Mouse (Mus musculus) heart, postnatal 0 days (tissue): ENCODE results near the gene Arid1b. TPM values are rescaled to one million over a fixed set of nuclear protein-coding genes. Genes with fewer than 3 reads are reported as not detected.

Source experiments
- ATAC-seq: fragments of 200-750 bp; cut with Nextera tagmentation; 2 replicates; pipeline ENCODE4 v1.8.0; 2017; ENCODE audit warnings: low read depth, moderate number of reproducible peaks, moderate library complexity; ENCODE audit not compliant: insufficient read depth
- DNase-seq: peaks from one replicate; pipeline ENCODE4 v3.0.0-alpha.2; 2016; ENCODE audit warnings: low spot score
- H3K27ac ChIP-seq: fragments of 300-500 bp; sonication (generic); 2 replicates; pipeline ENCODE4 v1.5.1; 2014; ENCODE audit warnings: low read depth, mild to moderate bottlenecking
- H3K27me3 ChIP-seq: fragments of 300-500 bp; sonication (generic); 2 replicates; pipeline ENCODE4 v1.6.1; 2014; ENCODE audit warnings: low read length, mixed read lengths; ENCODE audit not compliant: control insufficient read depth, insufficient read depth
- H3K36me3 ChIP-seq: fragments of 300-500 bp; sonication (generic); replicated peaks from 2 replicates; pipeline ENCODE4 v1.6.1; 2014; ENCODE audit warnings: low read length, mixed read lengths; ENCODE audit not compliant: control insufficient read depth, insufficient read depth
- H3K4me1 ChIP-seq: fragments of 300-500 bp; sonication (generic); 2 replicates; pipeline ENCODE4 v1.6.1; 2014; ENCODE audit warnings: antibody characterized with exemption; ENCODE audit not compliant: control insufficient read depth, insufficient read depth
- H3K4me2 ChIP-seq: fragments of 300-500 bp; sonication (generic); 2 replicates; pipeline ENCODE4 v1.6.1; 2014; ENCODE audit warnings: low read depth, mild to moderate bottlenecking, low read length, moderate library complexity
- H3K4me3 ChIP-seq: fragments of 300-500 bp; sonication (generic); 2 replicates; pipeline ENCODE4 v1.5.1; 2014; ENCODE audit warnings: low read depth, low read length
- H3K9ac ChIP-seq: fragments of 300-500 bp; sonication (generic); replicated peaks from 2 replicates; pipeline ENCODE4 v1.6.1; 2014; ENCODE audit warnings: low read depth, low read length, mixed read lengths
- H3K9me3 ChIP-seq: fragments of 300-500 bp; sonication (generic); replicated peaks from 2 replicates; pipeline ENCODE4 v1.6.1; 2016; ENCODE audit warnings: low read length; ENCODE audit not compliant: control insufficient read depth
- CTCF ChIP-seq: IDR thresholded peaks from 2 replicates; pipeline ENCODE4 v1.5.1; 2016; ENCODE audit warnings: antibody characterized with exemption, control low read depth, low read depth
- EP300 ChIP-seq: IDR thresholded peaks from 2 replicates; pipeline ENCODE4 v1.6.1; 2016; ENCODE audit warnings: antibody characterized with exemption, low read depth
- WGBS: fragments of 180-500 bp; shearing (Covaris S2); extraction: QIAGEN DNeasy Blood & Tissue Kit; methylation state at CpG from one replicate; pipeline ENCODE4 v1.1.7; 2014; 5-methylcytosine and 5-hydroxymethylcytosine counted together
- polyA plus RNA-seq: library from polyadenylated mRNA; unstranded; fragments of >200 nt; fragmentation: Nextera tagmentation; extraction: Ambion mirVana; gene quantifications from 2 replicates; pipeline ENCODE4 v1.2.1, GENCODE M21; 2015
- total RNA-seq: library from RNA; depleted of rRNA; stranded (reverse); fragments of >200 nt; gene quantifications from 2 replicates; pipeline ENCODE4 v1.2.3, GENCODE M21; 2014; ENCODE audit warnings: low replicate concordance

Gene Arid1b
- total and polyA plus RNA-seq, 2 experiments from 2014 or later: 4.4 to 27.3 TPM

DNA sequence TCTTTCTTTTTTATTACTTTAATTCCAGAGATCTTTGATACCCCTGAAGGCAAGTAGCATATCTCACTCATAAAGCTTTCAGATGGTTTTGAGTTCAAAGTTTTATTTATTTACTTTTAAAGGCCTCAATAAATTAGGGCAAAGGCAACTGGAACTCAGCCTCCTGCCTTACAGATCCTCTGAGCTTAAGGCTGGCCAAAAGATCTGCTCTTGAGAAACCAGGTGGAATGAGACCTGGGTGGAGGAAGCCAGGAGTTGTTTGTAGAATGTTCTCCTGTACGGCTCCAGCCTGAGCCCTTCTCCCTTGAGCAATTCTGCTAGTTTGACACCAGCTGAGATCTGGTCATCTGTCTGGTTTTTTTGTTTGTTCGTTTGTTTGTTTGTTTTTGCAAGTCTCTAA is 46.7 kb upstream of the Arid1b start:
- Histone ChIP-seq H3K9ac (no peak overlapping the region), H3K4me3 (no peak overlapping the region), H3K9me3 (no peaks in the 10 kb centered on the region), H3K27me3 (no peaks in the 10 kb centered on the region), H3K4me1 (peaks cover 9% of the 10 kb centered on the region), H3K4me2 (no peak overlapping the region), H3K27ac (no peak overlapping the region), H3K36me3 (no peaks in the 10 kb centered on the region)
- no peak for DNase-seq
- TF ChIP-seq CTCF (no peak), EP300 (no peak)
- WGBS: 82% methylated on average over 2 of the region's 2 CpGs
- no peak for ATAC-seq

DNA sequence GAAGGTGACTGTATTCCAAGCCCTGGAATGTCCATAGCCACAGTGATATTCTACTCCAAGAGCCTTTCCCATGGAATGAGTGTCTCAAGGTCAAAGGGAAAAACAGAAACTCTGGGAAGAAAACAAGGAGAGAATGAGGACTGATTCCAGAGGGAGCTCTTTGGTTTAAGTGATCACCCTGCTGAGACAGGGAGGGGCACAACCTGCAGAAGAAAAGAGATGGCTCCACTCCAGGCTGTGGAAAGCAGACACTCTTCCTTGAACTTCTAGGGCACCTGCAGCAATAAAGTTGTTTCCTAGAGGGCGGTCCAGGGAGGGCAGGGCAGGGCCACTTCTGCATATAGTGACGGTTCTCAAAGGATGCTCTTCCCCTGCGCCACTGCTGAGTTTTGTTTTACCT is 45.6 kb upstream of the Arid1b start:
- TF ChIP-seq EP300: no peak
- no peak for TF ChIP-seq CTCF
- Histone ChIP-seq H3K9ac (no peak overlapping the region), H3K27ac (no peak overlapping the region), H3K4me1 (peaks cover 9% of the 10 kb centered on the region), H3K4me3 (no peak overlapping the region), H3K27me3 (no peaks in the 10 kb centered on the region), H3K4me2 (no peak overlapping the region), H3K9me3 (no peaks in the 10 kb centered on the region), H3K36me3 (no peaks in the 10 kb centered on the region)
- 78% methylated on average over 3 of the region's 3 CpGs for WGBS
- DNase-seq (no peak), ATAC-seq (no peak)

DNA sequence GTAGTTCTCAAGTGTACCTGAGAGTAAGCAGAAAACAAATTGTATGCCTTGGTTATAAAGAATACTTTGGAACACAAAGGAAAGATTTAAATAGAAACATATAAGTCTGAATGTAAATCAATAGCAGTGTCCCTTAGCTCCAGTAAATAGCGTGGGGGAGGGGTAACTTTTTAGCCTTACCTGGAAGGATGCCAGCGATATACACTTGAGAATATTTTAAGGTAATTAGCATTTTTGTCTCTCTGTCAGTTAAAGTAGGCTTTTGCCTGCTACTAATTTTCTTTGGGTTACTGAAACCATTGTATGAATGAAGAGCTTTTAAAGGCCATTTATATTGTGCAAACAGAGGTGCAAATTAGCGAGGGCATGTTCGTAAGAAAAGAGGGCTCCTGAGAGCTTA is 39.7 kb upstream of the Arid1b start:
- ATAC-seq (no peak), DNase-seq (no peak)
- H3K27me3 ChIP-seq: no peaks in the 10 kb centered on the region
- no peak overlapping the region for H3K4me3 ChIP-seq
- H3K9ac ChIP-seq: no peak overlapping the region
- TF ChIP-seq CTCF: no peak
- no peaks in the 10 kb centered on the region; the same call in 1 of the 2 replicates for H3K4me1 ChIP-seq
- no peaks in the 10 kb centered on the region for H3K9me3 ChIP-seq
- H3K4me2 ChIP-seq: no peak overlapping the region
- H3K27ac ChIP-seq: no peak overlapping the region
- no peaks in the 10 kb centered on the region for H3K36me3 ChIP-seq
- WGBS: 76% methylated on average over 4 of the region's 4 CpGs

DNA sequence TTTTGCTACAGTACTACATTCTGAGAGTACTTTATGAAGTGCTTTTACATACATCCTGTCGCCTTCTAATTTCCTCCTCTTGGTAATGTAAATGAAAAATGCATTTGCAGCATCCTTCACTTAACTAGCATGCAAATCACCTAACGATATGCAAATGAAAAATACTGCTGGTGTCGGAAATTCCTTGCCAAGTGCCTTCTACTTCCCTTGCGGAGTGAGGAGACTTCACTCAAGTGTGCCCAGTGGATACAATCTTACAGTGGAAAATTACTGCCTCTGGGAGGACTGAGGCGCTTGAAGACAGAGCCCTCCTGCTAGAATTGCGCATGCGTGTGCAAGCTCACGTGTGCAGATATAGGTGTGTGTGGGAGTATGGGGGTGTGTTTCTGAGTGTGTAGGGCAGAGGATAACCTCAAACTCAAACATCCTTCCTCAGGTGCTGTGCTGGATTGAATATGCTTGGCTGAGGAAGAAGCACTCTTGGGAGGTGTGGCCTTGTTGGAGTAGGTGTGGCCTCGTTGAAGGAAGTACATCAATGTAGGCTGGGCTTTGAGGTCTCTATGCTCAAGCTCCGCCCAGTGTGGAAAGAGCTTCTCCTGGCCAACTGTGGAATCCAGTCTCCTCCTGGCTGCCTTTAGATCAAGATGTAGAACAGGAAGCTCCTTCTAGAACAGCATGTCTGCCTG is 29.8 kb upstream of the Arid1b start:
- no peak overlapping the region for H3K4me3 ChIP-seq
- ATAC-seq (no peak), DNase-seq (no peak)
- H3K4me1 ChIP-seq: no peaks in the 10 kb centered on the region
- no peak overlapping the region for H3K4me2 ChIP-seq
- no peaks in the 10 kb centered on the region for H3K9me3 ChIP-seq
- no peak overlapping the region for H3K9ac ChIP-seq
- H3K27ac ChIP-seq: no peak overlapping the region
- no peak for TF ChIP-seq CTCF
- TF ChIP-seq EP300: no peak
- 77% methylated on average over 10 of the region's 10 CpGs for WGBS
- no peaks in the 10 kb centered on the region for H3K36me3 ChIP-seq
- no peaks in the 10 kb centered on the region for H3K27me3 ChIP-seq

DNA sequence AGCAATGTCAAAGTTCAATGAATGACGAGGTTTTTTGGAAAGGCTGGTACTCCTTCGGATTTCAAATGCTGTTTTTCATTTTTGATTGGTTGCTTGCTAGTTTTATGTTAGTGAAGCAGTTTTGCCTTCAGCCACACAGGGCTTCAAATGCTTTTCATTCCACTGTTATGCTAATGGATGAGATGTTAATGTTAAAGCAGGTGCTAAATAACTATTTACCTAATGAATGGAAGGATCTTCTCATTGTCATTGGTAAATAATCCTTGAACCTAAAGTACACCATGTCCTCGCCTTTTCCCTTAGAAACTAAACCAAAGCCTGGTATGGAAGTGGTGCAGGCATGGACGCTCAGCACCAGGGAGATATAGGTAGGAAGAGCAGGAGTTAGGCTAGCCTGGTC is 26.9 kb upstream of the Arid1b start:
- no peak for DNase-seq
- H3K4me2 ChIP-seq: no peak overlapping the region
- H3K27me3 ChIP-seq: no peaks in the 10 kb centered on the region
- no peak for ATAC-seq
- TF ChIP-seq CTCF: no peak
- TF ChIP-seq EP300: no peak
- H3K9ac ChIP-seq: no peak overlapping the region
- no peak overlapping the region for H3K27ac ChIP-seq
- H3K4me3 ChIP-seq: no peak overlapping the region
- H3K4me1 ChIP-seq: no peaks in the 10 kb centered on the region
- WGBS: 59% methylated on average over 4 of the region's 4 CpGs
- no peaks in the 10 kb centered on the region for H3K9me3 ChIP-seq
- H3K36me3 ChIP-seq: no peaks in the 10 kb centered on the region

DNA sequence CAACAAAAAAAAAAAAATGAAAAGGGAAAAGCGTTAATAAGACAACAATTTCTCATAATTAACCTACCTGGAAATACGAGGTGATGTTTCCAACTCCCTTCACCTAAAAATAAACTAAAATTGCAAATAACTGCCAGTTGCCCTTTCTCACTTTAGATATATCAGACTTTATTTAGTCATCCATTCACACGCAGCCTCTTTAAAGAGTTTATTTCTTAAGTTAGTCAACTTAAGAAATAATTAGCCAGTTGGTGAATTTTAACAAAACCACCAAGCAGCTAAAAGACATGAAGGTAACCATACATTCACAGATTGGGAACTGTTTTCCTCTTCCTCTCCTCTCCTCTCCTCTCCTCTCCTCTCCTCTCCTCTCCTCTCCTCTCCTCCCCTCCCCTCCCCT is 26.1 kb upstream of the Arid1b start:
- H3K4me2 ChIP-seq: no peak overlapping the region
- H3K36me3 ChIP-seq: no peaks in the 10 kb centered on the region
- no peak overlapping the region for H3K27ac ChIP-seq
- no peak for TF ChIP-seq EP300
- no peak for TF ChIP-seq CTCF
- ATAC-seq: no peak
- H3K4me1 ChIP-seq: no peaks in the 10 kb centered on the region
- H3K9me3 ChIP-seq: no peaks in the 10 kb centered on the region
- H3K9ac ChIP-seq: no peak overlapping the region
- WGBS: 94% methylated on average over 3 of the region's 3 CpGs
- no peak overlapping the region for H3K4me3 ChIP-seq
- H3K27me3 ChIP-seq: no peaks in the 10 kb centered on the region
- DNase-seq: no peak
